Mouse (Mus musculus) layer of hippocampus, postnatal 25 days (tissue): ENCODE data around the gene Nrf1. TPM values are rescaled to one million over a fixed set of nuclear protein-coding genes. Genes with fewer than 3 reads are reported as not detected.

Experiments
- DNase-seq, 2 experiments: peaks; one replicate each; pipeline ENCODE4 v3.0.0; 2022; ENCODE audit warnings: mixed read lengths in 2 of 2, low spot score in 1 of 2; ENCODE audit errors: extremely low spot score in 1 of 2
- total RNA-seq, 2 experiments: library from RNA; stranded (reverse); gene quantifications; 2 replicates each; pipeline ENCODE4 v1.2.3; 2021

Gene Nrf1
- total RNA-seq, 2 experiments from 2014 or later, result 19.7 to 23.4 TPM

DNA sequence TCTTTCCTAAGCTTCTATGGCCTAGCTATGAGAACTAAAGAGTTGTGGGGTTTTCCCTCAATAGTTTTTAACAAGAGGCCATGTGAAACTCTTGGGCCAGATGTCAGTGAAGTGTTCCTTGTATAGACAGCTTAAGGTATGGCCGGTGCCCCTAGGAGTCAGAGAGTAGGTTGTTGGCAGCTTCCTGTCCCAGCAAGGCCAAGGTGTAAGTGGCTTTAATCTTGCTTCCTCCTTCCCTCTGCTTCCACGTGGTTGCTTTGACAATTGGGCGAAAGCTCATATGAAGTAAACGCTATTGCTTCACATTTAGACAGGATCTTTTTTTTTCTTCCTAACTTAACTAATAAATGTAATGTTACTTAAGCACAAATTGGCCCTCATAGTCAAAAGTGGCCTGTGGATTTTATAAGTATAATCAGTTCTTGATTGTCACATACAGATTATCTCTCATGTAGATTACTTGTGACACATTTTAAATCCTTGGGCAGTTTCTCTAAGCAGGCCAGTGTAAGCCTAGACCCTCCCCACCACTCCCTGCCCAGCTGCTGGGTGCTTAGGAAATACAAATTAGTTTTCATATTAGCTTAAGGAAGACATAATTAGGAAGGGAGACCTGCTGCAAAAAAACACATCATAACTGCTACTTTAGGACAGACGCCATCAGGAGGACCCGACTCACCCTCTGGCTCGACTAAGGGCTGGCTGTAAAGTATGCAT is 91.7 kb downstream of the Nrf1 start:
- no peak for DNase-seq

DNA sequence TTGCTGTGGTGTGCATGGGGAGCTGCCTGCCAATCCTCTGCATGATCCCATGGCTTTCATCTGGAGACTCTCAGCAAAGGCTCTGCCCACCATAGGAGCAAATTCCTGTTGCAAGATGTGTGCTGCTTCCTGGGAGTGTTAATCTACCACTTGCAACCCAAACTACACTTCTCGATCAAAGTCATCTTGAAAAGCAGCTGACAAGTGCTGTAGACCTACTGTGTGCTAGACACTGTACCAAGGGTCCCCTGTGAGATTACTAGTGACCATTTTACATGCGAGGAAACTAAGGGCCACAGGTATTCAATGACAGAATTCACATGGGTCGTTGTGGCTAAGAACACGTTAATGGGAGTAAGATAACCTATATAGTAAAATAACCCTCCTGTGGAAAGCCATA is 95.5 kb downstream of the Nrf1 start:
- no peak for DNase-seq

DNA sequence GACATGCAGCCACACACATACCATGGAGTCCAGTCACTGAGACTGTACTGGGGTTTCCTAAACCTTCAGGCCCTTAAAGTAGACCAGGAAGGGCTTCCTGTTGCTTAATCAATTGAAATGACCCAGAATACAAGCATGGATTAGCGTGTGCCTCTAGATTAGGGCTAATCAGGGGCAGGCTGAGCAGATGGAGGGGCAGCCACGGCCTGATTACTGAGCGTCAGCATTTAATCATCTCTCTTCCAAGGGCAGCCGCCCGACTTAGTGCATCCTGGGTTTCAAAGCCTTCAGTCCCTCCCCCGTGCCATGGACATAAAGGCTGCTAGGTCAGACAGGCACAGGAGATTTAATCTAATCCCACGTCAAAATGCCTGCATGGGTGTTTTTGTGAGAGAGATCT is 99.3 kb downstream of the Nrf1 start:
- no peak for DNase-seq

DNA sequence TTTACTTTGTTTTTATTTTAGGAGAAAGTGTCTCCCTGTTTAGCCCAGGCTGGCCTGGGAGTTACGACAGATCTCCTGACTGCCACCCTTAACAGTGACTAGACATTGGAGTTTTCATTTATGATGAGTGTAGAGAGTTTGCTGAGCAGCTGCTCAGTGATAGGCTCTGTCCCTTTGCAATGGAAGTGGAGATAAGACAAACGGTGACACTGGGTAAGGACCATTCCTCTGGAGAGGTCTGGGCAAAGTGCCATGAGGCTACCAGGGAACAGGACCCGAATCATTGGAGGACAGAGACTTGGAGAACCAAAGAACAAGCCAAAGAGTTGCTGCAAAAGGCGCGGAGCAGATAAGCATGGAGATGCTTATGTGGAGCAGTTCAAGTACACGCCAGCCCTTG is 100.0 kb downstream of the Nrf1 start:
- DNase-seq, result no peak

DNA sequence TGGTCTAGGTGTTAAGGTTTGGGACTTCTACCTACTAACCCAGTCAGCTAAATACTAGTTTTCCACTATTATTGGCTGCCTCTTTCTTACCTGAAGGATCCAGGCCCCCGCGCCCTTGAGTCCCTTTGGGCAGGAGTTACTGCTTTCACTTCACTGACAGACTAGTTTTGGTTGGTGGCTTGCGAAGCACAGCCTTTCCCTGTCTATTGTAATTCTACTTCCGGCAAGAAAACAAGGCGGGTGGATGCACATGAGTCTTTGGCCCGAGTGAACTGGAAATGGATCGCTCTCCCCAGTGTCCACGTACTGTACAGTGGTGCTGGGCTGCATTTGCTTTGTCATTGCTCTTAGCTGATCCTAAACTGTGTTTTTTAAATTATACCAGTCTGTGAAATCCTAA is 102.7 kb downstream of the Nrf1 start:
- DNase-seq, result no peak

DNA sequence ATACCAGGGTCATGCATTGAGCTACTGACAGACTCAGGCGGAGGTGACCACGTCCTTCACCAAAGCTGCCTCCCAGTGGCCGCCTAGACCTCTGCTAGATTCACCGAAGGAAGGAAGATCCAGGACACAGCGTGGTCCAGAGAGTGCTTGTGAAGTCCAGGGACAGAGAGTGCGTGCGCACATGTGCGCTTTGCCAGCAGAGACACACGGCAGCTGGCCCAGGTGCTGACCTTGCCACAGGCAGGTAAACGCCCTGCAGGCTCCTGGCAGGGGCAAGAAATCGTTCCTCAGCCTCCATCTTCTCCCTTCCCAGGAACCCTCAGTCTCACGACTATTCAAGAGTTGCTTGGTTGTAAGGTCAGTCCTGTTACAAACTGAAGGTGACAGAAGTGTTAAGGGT is 104.4 kb downstream of the Nrf1 start:
- no peak for DNase-seq

DNA sequence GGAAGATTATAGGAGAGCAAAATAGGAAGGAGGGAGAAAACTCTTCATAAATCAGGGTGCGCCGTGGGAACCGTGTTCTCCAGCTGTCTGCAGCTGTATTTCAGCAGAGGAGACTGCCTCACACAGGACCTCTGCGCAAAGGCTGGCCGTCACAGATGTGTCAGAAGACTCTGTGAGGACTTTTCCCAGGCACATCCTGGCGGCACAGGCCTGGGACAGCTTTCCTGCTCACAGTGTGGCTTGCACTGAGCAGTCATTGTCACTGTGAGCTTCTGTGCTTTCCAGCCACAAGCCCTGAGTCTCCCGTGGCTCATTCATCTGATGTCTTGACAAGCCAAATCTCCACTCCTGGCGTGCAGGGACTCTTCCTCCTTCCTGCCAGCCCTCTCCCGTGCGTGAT is 104.9 kb downstream of the Nrf1 start:
- no peak for DNase-seq

DNA sequence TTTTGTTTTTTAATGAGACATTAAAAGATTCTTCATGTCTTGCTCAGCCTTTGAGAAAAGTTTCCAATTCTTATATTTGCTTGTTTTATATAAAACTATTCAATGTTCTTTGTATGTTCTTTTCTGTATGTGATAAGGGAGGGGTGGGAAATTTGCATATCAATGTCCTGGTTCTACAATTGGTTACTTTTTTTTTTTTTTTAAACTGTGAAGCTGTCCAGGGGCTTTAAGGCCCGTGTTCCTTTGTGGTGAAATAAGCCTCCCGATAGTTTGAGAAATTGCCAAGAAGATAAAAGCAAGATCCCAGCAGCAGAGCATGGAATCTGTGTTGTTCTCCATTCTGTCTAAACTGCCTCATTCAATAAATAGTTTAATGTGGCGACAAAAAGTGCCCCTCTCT is 105.3 kb downstream of the Nrf1 start:
- no peak for DNase-seq

DNA sequence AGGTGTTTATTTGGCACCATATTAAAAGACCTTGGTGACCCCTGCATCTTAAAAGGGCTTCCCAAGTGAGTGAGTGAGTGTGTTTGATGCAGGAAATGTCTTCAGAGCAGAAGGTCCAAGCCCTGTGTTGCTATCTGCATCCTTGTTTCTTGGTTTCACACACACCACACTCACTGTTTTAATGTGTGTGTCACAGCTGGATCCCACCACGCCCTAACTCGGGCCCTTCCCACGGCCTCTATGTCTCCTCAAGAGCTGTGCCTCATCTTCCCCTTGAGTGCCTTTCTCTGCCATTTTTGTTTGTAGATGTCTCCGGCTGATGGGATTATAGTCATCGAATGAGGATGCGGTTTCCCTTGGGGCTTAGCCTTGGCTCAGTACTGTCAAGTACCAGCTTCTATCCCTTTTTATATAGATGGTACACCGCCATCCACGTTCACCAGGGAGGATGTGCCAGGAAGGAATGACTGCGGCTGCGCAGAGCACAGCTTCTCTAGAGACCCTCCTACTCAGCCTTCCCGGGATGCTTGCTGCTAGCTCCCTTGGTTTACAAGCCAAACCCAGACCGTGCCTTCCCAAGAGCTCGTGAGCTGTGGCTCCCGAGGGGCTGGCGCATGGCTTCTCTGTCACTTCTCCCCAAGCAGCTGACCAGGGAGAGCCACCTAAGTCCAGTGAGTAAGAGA is 106.1 kb downstream of the Nrf1 start:
- DNase-seq, result no peak

DNA sequence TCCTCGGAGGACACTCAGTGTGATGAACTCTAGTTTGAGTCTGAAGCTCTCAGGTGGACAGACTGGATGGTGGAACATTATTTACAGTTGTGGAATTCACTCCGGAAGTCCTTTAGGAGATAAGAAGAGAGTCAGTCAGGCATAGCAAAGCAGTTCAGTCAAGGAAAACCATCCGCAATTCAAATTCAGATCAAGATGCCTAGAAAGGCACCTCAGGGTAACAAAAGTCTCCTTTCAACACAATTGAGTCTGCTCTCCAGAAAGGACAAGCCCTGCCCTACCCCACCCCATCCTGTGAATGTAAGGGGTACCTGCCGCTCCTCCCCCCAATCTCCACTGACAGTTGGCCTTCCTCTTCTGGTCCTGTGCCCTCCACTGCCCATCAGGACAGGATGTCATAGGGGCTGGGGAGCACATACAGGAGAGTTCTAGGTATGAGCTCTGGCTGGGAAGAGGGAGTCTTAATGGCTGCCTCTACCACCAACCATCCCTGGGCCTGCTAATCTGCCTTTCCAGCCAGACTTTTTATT is 111.8 kb downstream of the Nrf1 start:
- DNase-seq, result no peak

DNA sequence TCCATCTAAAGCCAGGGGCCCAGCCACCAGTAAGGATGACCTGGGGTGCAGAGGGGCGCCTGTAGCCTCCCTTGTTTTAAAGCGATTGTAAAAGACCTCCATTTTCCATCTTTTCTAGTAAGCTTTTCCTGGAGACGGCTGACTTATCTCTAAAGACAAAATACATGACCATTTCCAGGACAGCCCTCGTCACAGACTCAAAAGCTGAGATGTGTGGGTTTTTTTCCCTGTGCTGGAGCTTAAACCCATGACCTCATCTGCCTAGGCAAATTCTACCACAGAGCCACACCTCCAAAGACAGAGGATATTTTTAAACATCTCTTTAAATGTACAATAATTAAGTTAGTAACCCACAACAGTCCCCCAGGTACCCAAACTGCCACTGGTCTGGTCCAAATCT is 112.6 kb downstream of the Nrf1 start:
- DNase-seq, result no peak

DNA sequence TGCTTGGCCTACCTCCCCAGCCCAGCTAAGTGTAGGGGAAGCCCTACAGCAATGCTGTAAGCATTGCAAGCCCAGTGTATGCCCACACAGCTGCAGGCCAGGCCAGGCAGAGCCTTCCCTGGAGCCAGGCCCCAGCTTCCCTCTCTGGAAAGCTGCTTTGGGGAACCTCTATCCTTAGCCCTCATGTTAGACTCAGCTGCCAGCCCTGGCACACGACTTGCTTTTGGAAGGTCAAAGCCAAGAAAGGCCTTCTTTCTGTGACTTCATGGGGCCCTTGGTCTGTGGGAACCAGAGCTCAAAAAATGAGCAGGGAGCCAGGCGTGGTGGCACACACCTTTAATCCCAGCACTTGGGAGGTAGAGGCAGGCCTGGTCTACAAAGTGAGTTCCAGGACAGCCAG is 113.8 kb downstream of the Nrf1 start:
- no peak for DNase-seq

DNA sequence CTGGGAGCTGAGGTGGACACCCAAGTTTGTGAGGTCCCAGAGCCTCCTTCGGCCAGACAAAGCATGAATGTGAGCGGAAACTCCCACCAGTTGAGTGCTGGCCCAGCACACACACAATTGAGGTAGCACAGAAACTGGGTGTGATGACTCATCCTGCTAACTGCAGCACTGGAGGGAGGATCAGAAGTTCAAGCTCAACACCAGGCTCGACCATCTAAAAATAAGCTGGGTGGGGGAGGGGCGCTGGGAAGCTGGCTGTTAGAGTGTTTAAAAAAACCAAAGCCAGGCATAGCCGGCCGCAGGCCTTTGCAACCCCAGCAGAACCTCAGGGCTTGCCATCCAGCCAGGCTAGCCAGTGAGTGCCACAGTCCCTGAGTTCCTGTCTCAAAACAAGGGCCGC is 114.3 kb downstream of the Nrf1 start:
- no peak for DNase-seq

DNA sequence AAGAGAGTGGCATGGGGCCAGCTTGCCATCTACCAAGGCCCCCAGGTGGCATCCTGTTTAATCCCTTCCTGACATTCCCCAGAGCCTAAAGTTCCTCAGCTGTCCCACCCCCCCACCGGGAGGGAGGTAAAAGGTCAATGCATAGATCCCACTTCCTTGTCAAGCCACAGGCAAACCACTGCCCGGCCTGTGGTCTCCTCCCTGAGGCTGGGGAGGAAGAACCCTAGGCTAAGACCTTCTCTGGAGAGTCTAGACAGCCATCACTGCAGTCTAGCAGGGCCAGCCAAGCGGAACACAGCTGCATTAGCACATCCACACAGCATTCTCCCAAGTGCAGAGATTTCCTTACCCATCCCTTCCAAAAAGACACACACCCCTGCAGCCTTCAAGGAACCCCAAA is 118.6 kb downstream of the Nrf1 start:
- no peak for DNase-seq

DNA sequence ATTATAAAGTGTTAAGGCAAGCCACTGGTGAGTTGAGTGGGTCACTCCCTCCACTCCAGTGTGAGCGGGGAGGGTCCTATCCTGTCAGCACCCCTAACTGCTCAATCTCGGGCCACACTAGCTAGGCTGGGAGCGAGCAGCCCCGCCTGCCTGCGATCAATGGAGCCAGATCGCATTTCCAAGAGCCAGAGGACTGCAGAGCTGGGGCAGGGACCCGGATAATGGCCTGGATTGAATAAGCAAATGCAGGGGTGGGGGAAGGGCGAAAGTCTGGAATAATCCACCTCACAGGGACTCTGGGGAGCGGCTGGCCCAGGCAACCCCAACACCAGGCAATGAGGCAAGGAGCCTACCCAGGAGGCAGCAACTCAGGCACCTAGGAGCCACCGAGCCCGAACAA is 119.4 kb downstream of the Nrf1 start:
- no peak for DNase-seq

DNA sequence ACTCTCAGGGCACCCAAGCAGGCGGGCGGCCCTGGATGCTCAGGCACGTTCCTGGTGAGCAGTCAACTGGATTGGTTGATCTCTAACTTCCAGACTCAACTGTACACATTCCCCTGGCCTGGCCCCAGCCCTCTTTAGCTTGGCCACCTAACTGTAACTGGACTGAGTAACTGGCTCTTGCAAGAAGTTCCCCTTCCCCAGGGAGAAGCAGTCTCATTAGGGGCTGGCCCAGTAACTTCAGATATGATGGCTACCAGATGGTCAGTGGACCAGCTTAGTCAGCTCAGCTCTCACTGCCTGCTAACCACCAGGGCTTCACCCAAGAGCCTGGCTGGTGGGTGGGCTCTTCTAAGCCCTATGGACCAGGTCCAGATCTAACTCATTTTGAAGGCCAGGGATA is 120.5 kb downstream of the Nrf1 start:
- DNase-seq, result no peak

DNA sequence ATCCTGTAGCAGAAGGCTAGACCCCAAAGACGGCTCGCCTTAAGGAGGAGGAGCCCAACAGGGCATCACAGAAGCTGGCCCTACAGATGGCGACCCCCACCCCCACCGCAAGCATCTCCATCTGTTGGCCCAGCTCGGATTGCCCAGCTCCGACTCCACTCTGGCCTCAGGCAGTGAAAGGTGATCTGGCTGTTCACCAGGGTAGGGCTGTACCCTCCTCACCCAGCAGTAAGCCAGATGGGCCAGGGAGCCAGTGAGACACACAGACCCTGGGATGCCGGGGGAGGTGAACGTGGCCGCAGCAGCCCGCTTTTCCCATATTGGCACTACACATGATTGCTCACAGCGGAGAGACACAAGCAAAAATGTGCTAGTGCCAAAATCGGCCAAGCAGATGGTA is 121.4 kb downstream of the Nrf1 start:
- DNase-seq, result no peak

DNA sequence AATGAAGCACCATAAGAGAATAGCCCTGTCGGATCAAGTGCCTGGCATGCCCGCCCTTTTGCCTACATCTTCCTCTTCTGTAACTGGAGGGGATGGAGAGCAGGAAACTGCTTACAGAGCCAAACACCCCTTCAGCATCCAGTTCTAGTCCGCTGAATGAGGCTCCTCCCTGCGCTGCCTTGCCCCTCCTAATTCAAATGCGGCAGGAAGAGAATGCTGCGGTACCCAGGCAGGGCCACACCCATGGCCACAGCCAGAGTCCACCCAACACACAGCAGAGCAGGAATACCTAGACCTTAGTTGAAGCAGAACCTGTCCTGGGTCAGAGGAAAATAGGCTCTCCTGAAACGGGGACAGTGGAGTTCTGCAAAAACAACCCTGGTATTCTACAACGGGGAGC is 123.4 kb downstream of the Nrf1 start:
- no peak for DNase-seq

DNA sequence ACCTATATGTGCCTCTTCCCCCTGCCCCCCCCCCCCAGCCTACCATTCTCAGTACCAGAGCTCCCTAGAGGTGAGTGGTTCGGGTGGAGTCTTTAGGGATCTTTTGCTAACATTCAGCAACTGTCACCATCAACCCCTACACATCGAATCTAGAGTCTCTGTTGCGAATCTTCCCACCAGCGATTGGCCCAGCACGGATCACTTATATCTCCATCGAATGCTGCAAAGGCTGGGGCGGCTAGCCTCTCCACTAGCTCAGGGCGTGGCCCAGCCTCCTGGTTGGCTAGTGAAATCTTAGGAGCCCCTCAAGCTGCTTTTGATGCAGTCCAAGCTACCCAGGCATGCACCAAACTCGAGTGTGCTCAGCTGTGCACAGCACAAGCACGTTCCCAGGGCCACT is 124.2 kb downstream of the Nrf1 start:
- DNase-seq, result no peak

DNA sequence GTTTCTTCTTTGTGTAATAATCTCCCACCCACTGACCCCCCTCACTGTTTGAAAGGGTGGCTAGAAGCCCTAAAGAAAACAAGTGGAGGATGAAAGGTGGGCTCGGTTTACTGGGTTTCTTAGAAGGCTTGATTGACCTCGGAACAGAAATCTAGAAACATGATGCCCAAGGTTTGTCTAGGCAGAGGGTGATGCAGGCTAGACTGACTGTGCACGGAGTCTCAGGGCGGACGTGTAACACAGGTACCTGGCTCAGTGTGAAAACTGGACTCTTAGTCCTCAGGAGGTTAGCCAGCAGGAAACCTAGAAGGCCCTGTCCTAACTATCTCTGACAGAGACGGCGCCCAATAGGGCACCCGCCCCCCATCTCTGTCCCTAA is 124.6 kb downstream of the Nrf1 start:
- no peak for DNase-seq

DNA sequence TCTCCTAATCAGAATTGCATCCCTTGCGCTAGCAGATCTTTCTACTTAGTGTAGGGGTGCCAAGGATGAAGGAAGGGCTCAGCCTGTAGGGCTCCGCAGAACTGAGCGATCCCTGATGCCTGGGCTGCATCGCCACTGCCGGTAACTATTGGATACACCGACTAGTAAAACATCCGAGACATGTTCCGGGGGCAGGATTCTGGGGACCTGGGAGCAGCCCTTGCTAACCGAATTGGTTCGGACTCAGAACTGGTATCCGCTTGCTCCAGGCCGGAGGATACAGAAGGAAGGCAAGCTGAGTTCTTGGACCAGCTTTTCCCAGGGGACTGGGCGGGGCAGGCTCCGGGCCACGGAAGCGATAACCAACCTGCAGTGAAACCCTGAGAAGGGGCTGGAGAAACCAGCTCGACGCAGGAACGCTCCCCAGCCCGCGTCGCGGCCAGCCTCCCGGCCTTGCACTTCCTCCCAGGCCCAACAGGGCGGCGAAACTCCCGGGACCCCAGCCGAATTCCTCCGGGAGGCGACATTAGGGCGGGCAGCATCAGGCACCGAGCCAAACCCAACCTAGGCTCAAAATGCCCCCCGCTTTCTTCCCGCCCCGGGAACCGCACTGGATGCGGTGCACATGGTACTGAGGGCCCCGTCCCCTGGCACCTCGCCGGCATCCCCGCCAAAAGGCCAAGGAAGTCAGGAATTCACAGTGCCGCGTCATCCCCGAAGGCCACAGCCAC is 125.2 kb downstream of the Nrf1 start:
- no peak for DNase-seq
